In the genomic region with DNA sequence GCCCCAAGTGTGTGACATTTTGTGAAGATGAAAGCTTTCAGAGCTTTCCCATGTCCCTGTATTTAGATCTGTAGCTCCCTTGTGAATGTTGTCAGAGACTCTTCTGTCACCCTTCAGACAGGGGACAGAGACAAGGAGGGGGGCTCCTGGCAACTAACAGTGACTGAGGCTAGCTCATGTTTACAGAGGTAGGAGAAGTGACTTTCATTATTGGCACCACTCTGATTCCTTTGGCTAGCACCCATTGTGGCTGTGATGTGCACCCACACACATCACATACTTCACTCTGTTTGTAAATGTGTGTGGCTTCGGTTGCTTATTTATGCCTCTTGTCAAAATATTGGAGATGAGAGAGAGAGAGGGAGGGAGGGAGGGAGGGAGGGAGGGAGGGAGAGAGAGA, we compare ENCODE assay signal across 15 mouse cellular contexts.
"Had no signal": no experiment of that assay in that cellular context is flagged by ENCODE, and none has a peak within 500 bp of the region (broad histone marks: within the 10 kb centered on the region; RNA-seq: fewer than 3 reads in every experiment).

No protein-coding gene starts in this region.

- H3K36me3 ChIP-seq: neural tube, embryonic 15.5 days; stomach, embryonic 15.5 days had no signal

- H3K9me3 ChIP-seq: neural tube, embryonic 15.5 days; stomach, embryonic 15.5 days had no signal

- H3K27me3 ChIP-seq: neural tube, embryonic 15.5 days; stomach, embryonic 15.5 days had no signal

- H3K27ac ChIP-seq: neural tube, embryonic 15.5 days; stomach, embryonic 15.5 days; stomach, postnatal 0 days had no signal

- H3K4me1 ChIP-seq: neural tube, embryonic 15.5 days; stomach, embryonic 15.5 days had no signal

- DNase-seq: retina, postnatal 1 day; right cerebral cortex, adult 18-20 months; right cerebral cortex, postnatal 14 days; right cerebral cortex, postnatal 25 days; right cerebral cortex, postnatal 4 days; spleen, adult 18-20 months; thymus, adult 18-20 months; thymus, adult 2 months; thymus, postnatal 14 days; thymus, postnatal 25 days; thymus, postnatal 36 days; thymus, postnatal 4 days had no signal

- H3K4me3 ChIP-seq: neural tube, embryonic 15.5 days; stomach, embryonic 15.5 days had no signal
